Comparison of ENCODE assay signal across 24 mouse cellular contexts in genomic region chr4:129879206-129879780, GRCm38 (mm10). TPM values are rescaled to one million over a fixed set of nuclear protein-coding genes. Genes with fewer than 3 reads are reported as not detected.
A peak's percentile ranks its signal among the peaks of the same experiment; 100 is the strongest.
DNase-seq lines count a peak whose midpoint lies in the region; ATAC-seq and TF ChIP-seq lines count a peak whose summit lies in the region.
"Had no signal": no experiment of that assay in that cellular context is flagged by ENCODE, and none has a peak within 500 bp of the region (broad histone marks: within the 10 kb centered on the region; RNA-seq: fewer than 3 reads in every experiment).

No protein-coding gene starts in this region.

- no peaks in the 10 kb centered on the region for H3K36me3 ChIP-seq in midbrain, embryonic 11.5 days (ENCODE audit: control insufficient read depth, insufficient read depth, low read length)
- no peaks in the 10 kb centered on the region for H3K36me3 ChIP-seq in midbrain, embryonic 15.5 days (replicated peaks)
- H3K36me3 ChIP-seq in embryonic facial prominence, embryonic 10.5 days (replicated peaks): no peaks in the 10 kb centered on the region
- H3K36me3 ChIP-seq in embryonic facial prominence, embryonic 15.5 days: no peaks in the 10 kb centered on the region
- no peaks in the 10 kb centered on the region for H3K36me3 ChIP-seq in splenic B cell, adult 2 months (ENCODE audit: control insufficient read depth, insufficient read depth, low read length, poor library complexity, severe bottlenecking)
- no peaks in the 10 kb centered on the region for H3K36me3 ChIP-seq in forebrain, postnatal 0 days (ENCODE audit: insufficient read depth)
- H3K36me3 ChIP-seq: kidney, embryonic 15.5 days; limb, embryonic 15.5 days; neural tube, embryonic 15.5 days had no signal

- WGBS in midbrain, embryonic 11.5 days: 62% methylated on average over 4 of the region's 4 CpGs
- WGBS in midbrain, embryonic 15.5 days: 76% methylated on average over 4 of the region's 4 CpGs
- WGBS in embryonic facial prominence, embryonic 10.5 days: 78% methylated on average over 4 of the region's 4 CpGs
- 39% methylated on average over 4 of the region's 4 CpGs for WGBS in embryonic facial prominence, embryonic 15.5 days
- WGBS in forebrain, postnatal 0 days: 73% methylated on average over 4 of the region's 4 CpGs

- no peaks in the 10 kb centered on the region for H3K27me3 ChIP-seq in midbrain, embryonic 11.5 days (ENCODE audit: control insufficient read depth, insufficient read depth, low read length)
- H3K27me3 ChIP-seq in midbrain, embryonic 15.5 days (replicated peaks): no peaks in the 10 kb centered on the region
- no peaks in the 10 kb centered on the region for H3K27me3 ChIP-seq in embryonic facial prominence, embryonic 10.5 days (replicated peaks; ENCODE audit: low read depth, poor library complexity, severe bottlenecking)
- H3K27me3 ChIP-seq in embryonic facial prominence, embryonic 15.5 days: no peaks in the 10 kb centered on the region
- no peaks in the 10 kb centered on the region for H3K27me3 ChIP-seq in splenic B cell, adult 2 months (ENCODE audit: control insufficient read depth, insufficient read depth, low read length, poor library complexity, severe bottlenecking)
- H3K27me3 ChIP-seq in forebrain, postnatal 0 days (ENCODE audit: insufficient read depth, low read length): no peaks in the 10 kb centered on the region
- H3K27me3 ChIP-seq: kidney, embryonic 15.5 days; limb, embryonic 15.5 days; neural tube, embryonic 15.5 days had no signal

- H3K4me3 ChIP-seq in midbrain, embryonic 11.5 days (ENCODE audit: low read depth, low read length): no peak overlapping the region
- no peak overlapping the region for H3K4me3 ChIP-seq in midbrain, embryonic 15.5 days
- no peak overlapping the region for H3K4me3 ChIP-seq in embryonic facial prominence, embryonic 10.5 days
- H3K4me3 ChIP-seq in embryonic facial prominence, embryonic 15.5 days (replicated peaks): no peak overlapping the region
- H3K4me3 ChIP-seq in forebrain, postnatal 0 days (ENCODE audit: low read depth, low read length): no peak overlapping the region
- H3K4me3 ChIP-seq: kidney, embryonic 15.5 days; left cerebral cortex, adult 2 months; limb, embryonic 15.5 days; neural tube, embryonic 15.5 days had no signal

- DNase-seq in midbrain, embryonic 11.5 days (ENCODE audit: low spot score, missing footprints): peak; percentile 70
- no peak for DNase-seq in embryonic facial prominence, embryonic 10.5 days (ENCODE audit: low spot score)
- DNase-seq in splenic B cell, adult 2 months (ENCODE audit: low read depth, low spot score): peak; percentile 57
- no peak for DNase-seq in testis, postnatal 14 days (ENCODE audit: low spot score)
- DNase-seq in forebrain, postnatal 0 days: no peak
- DNase-seq: adrenal gland, postnatal 25 days; cerebellum, adult 8-10 months; gastrocnemius, postnatal 36 days; kidney, postnatal 4 days; lung, postnatal 4 days; thymus, adult 2 months had no signal

- TF ChIP-seq CTCF in forebrain, postnatal 0 days (IDR thresholded peaks at IDR 0.05; ENCODE audit: low read depth): no peak

- H3K9ac ChIP-seq in midbrain, embryonic 11.5 days (ENCODE audit: low read length): no peak overlapping the region
- H3K9ac ChIP-seq in midbrain, embryonic 15.5 days: no peak overlapping the region
- H3K9ac ChIP-seq in embryonic facial prominence, embryonic 15.5 days: no peak overlapping the region
- no peak overlapping the region for H3K9ac ChIP-seq in forebrain, postnatal 0 days
- H3K9ac ChIP-seq: kidney, embryonic 15.5 days; limb, embryonic 15.5 days; neural tube, embryonic 15.5 days had no signal

- no peak overlapping the region for H3K27ac ChIP-seq in midbrain, embryonic 11.5 days (ENCODE audit: low read depth, low read length)
- H3K27ac ChIP-seq in midbrain, embryonic 15.5 days: no peak overlapping the region
- peak overlapping the region; percentile 90 for H3K27ac ChIP-seq in embryonic facial prominence, embryonic 10.5 days (replicated peaks)
- 0 out of 2 replicates have a peak overlapping the region, but pooled peaks have one; percentile 41 for H3K27ac ChIP-seq in embryonic facial prominence, embryonic 15.5 days (replicated peaks)
- no peak overlapping the region for H3K27ac ChIP-seq in forebrain, postnatal 0 days (ENCODE audit: low read depth, low read length)
- H3K27ac ChIP-seq: hindbrain, postnatal 0 days; kidney, embryonic 15.5 days; left cerebral cortex, adult 2 months; limb, embryonic 15.5 days; neural tube, embryonic 15.5 days had no signal

- H3K4me2 ChIP-seq in midbrain, embryonic 11.5 days: no peak overlapping the region
- no peak overlapping the region for H3K4me2 ChIP-seq in midbrain, embryonic 15.5 days
- no peak overlapping the region for H3K4me2 ChIP-seq in embryonic facial prominence, embryonic 15.5 days (replicated peaks)
- H3K4me2 ChIP-seq in forebrain, postnatal 0 days (ENCODE audit: low read depth): no peak overlapping the region
- H3K4me2 ChIP-seq: kidney, embryonic 15.5 days; limb, embryonic 15.5 days; neural tube, embryonic 15.5 days had no signal

- H3K9me3 ChIP-seq in midbrain, embryonic 11.5 days (ENCODE audit: control insufficient read depth, low read length): no peaks in the 10 kb centered on the region
- no peaks in the 10 kb centered on the region for H3K9me3 ChIP-seq in midbrain, embryonic 15.5 days
- H3K9me3 ChIP-seq in embryonic facial prominence, embryonic 10.5 days: no peaks in the 10 kb centered on the region
- H3K9me3 ChIP-seq in embryonic facial prominence, embryonic 15.5 days (replicated peaks): no peaks in the 10 kb centered on the region
- no peaks in the 10 kb centered on the region for H3K9me3 ChIP-seq in forebrain, postnatal 0 days (ENCODE audit: low read length)
- H3K9me3 ChIP-seq: kidney, embryonic 15.5 days; limb, embryonic 15.5 days; neural tube, embryonic 15.5 days had no signal

- ATAC-seq in midbrain, embryonic 11.5 days (ENCODE audit: low FRiP score): no peak
- no peak for ATAC-seq in midbrain, embryonic 15.5 days (replicated peaks)
- no peak for ATAC-seq in embryonic facial prominence, embryonic 15.5 days (ENCODE audit: insufficient number of reproducible peaks, low FRiP score, low TSS enrichment, low read depth)
- ATAC-seq in forebrain, postnatal 0 days: no peak
- ATAC-seq: hindbrain, postnatal 0 days; intestine, embryonic 16.5 days had no signal

- H3K4me1 ChIP-seq in midbrain, embryonic 11.5 days (ENCODE audit: control insufficient read depth, insufficient read depth, low read length): peaks cover 19% of the 10 kb centered on the region
- peaks cover 37% of the 10 kb centered on the region for H3K4me1 ChIP-seq in midbrain, embryonic 15.5 days
- peaks cover 76% of the 10 kb centered on the region for H3K4me1 ChIP-seq in embryonic facial prominence, embryonic 10.5 days
- H3K4me1 ChIP-seq in embryonic facial prominence, embryonic 15.5 days: peaks cover 40% of the 10 kb centered on the region
- H3K4me1 ChIP-seq in forebrain, postnatal 0 days (ENCODE audit: insufficient read depth): peaks cover 16% of the 10 kb centered on the region; the same call in 1 of the 2 replicates

RNA-seq across cellular contexts. Expression of gene Spocd1, which starts 49.8 kb away (rescaled TPM):
- not detected in 2 replicates for polyA plus RNA-seq in midbrain, embryonic 11.5 days (2014; fragmentation: Nextera tagmentation; extraction: Ambion mirVana)
- not detected in 2 replicates for polyA plus RNA-seq in midbrain, embryonic 15.5 days (2015; fragmentation: Nextera tagmentation; extraction: Ambion mirVana)
- polyA plus RNA-seq in embryonic facial prominence, embryonic 10.5 days (2016; fragmentation: Nextera tagmentation; extraction: Ambion mirVana): not detected in 2 replicates
- polyA plus RNA-seq in embryonic facial prominence, embryonic 15.5 days (2015; fragmentation: Nextera tagmentation; extraction: Ambion mirVana): 0.23 and 0.28 TPM in 2 replicates
- total RNA-seq in forebrain, postnatal 0 days (2014; rRNA removed): not detected in 2 replicates
- polyA plus RNA-seq in forebrain, postnatal 0 days (2015; fragmentation: Nextera tagmentation; extraction: Ambion mirVana): 0.05 TPM in 1 of 2 replicates, not detected in the other
- total RNA-seq: gastrocnemius, postnatal 36 days; hematopoietic stem cell, adult 5-6 weeks; megakaryocyte-erythroid progenitor cell, adult 5-6 weeks had no signal
- polyA plus RNA-seq: intestine, embryonic 16.5 days; kidney, embryonic 15.5 days; liver, embryonic 16.5 days; lung, embryonic 16.5 days; stomach, embryonic 16.5 days had no signal

Comparison
In these comparisons a context has a peak if more than half of its experiments do, and no peak if none do; other contexts are left out.
1. DNase-seq: peak in midbrain, embryonic 11.5 days (single experiment) and splenic B cell, adult 2 months (single experiment); none in embryonic facial prominence, embryonic 10.5 days (single experiment), testis, postnatal 14 days (single experiment) and forebrain, postnatal 0 days (single experiment).
2. H3K27ac ChIP-seq: peak in embryonic facial prominence, embryonic 10.5 days (single experiment) and embryonic facial prominence, embryonic 15.5 days (single experiment); none in midbrain, embryonic 11.5 days (single experiment), midbrain, embryonic 15.5 days (single experiment) and forebrain, postnatal 0 days (single experiment).